Mouse (Mus musculus): ENCODE data around the gene Gm11060.

DNA sequence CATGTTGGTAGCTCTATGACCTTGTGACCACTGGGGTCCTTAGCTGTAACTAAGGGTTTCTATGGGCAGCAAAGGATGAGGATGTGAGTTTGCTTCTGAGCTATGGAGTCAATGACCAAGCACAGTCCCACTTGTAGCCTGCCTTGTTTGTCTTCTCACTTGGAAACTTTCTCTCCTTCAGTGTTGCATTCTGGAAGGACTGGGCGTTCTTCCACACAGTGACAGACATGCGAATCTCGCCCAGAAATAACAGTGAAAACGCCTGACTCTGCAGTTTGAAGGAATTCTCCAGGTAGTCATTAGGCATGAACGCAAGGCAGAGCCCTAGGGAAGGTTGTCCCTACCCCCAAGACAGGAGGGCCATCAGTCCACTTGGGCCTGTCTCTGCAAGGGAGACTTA, 827 bp upstream of the Gm11060 start:
- TF ChIP-seq CTCF (conservative IDR thresholded peaks at IDR 0.05; ENCODE audit: insufficient read depth, insufficient read length, low read depth, low read length) (no peak), POLR2A (IDR thresholded peaks at IDR 0.05; ENCODE audit: low read depth, low read length) (no peak)
